Mouse (Mus musculus): ENCODE data around the gene Adcy1.

Gene Adcy1

GRCm38 (mm10) chr11:7069762-7070161 is 6.5 kb downstream of the Adcy1 start:
- DNase-seq (ENCODE audit: low spot score in 2 of 2): no peak

DNA sequence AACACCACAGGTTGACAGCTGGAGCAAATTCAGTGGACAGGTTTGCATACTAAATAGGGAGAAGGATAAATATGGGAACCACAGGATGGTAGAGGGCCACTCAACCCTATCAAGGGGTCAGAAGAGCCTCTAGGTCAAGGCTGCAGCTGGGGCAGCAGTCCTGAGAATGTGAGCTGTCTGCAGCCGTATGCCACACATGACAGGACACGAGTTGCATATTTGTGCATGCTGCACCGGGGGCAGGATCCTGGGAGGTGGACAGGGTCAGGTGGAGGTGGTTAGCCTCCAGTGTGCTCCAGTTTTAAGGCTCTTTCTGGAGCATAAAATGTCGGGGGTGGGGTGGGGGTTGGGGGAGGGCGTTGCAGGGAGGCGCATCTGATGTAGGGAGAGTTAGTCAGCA is 8.3 kb downstream of the Adcy1 start:
- DNase-seq (ENCODE audit: low spot score in 2 of 2): no peak

DNA sequence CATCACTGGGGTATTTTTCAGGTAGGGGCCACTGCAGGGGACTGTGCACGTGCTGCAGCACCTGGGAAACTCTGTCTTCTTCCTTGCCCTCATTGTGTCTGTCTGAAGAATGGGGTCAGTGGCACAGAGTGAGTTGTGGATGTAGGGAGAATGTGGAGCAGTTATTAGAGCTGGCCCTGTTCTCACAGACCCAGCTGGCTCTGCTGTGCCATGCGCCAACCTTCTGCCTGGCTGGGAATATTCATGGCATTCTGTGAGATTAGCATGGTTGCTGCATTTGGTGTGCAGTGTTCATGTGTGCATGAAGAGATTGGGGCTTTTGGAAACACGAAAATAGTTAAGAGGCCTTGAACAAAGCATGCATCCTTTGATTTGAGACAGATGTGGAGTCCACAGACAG is 10.3 kb downstream of the Adcy1 start:
- DNase-seq (ENCODE audit: low spot score in 2 of 2): no peak

DNA sequence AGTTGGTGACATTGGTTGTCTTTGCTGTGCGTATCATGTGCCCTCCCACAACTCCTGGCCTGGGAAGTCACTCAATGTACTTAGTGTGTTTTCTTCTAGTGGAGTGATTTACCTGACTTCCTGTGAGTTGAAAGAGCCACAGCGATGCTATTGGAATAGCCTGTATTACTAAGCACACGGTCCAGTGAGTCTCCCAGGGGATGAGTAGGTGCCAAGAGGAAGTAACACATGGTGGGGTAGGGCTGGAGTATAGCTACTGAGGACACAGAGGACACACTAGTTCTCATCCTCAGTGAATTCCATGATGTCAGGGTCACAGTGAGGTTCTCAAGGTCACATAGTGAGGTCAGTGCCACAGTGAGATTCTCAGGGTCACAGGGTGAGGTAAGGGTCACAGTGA is 13.2 kb downstream of the Adcy1 start:
- no peak for DNase-seq (ENCODE audit: low spot score in 2 of 2)

- no peak for DNase-seq (ENCODE audit: low spot score in 2 of 2)
These were observed 18.6 kb downstream of the Adcy1 start for GRCm38 (mm10) chr11:7081893-7082292.

GRCm38 (mm10) chr11:7083911-7084310 is 20.6 kb downstream of the Adcy1 start:
- DNase-seq (ENCODE audit: low spot score in 2 of 2): no peak

DNA sequence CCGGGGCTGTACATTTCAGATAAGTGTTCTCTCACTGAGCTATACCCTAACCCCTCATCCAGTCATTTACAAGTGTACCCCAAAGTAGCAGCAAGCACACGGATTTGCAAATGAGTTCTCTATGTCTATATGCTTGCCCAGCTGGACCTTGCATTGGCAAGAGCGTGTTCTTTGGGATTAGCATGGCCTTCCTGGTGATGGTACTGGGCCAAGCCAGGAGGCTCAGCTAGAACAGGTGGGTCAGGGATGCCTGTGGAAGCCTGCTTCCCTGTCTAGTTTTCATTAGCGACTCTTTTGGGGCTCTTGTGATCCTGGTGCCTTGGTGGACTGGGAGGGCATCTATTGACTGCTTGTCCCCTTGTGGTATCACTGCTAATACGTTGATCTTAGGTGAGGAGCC is 21.9 kb downstream of the Adcy1 start:
- DNase-seq (ENCODE audit: low spot score in 2 of 2): no peak

- DNase-seq (ENCODE audit: low spot score in 2 of 2): no peak
These were observed 27.8 kb downstream of the Adcy1 start for GRCm38 (mm10) chr11:7091120-7091519.

GRCm38 (mm10) chr11:7094844-7095243 is 31.6 kb downstream of the Adcy1 start:
- DNase-seq (ENCODE audit: low spot score in 2 of 2): no peak

DNA sequence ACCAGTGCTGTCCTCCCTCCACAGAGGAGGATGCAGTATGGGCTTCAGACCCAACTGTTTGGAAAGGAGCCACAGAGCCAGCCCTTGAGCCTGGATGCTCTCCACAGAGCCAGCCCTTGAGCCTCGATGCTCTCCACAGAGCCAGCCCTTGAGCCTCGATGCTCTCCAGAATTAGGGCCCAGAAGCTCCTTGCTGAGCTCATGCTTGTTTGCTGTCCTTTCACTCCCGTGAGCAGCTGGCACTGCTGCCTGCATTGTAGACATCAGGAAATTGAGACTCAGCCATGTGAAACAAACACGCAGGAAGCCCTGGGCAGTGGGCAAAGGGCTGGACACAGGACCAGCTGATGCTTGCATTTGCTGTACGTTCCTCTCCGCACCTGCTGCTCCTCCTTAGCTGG is 38.4 kb downstream of the Adcy1 start:
- DNase-seq (ENCODE audit: low spot score in 2 of 2): no peak

DNA sequence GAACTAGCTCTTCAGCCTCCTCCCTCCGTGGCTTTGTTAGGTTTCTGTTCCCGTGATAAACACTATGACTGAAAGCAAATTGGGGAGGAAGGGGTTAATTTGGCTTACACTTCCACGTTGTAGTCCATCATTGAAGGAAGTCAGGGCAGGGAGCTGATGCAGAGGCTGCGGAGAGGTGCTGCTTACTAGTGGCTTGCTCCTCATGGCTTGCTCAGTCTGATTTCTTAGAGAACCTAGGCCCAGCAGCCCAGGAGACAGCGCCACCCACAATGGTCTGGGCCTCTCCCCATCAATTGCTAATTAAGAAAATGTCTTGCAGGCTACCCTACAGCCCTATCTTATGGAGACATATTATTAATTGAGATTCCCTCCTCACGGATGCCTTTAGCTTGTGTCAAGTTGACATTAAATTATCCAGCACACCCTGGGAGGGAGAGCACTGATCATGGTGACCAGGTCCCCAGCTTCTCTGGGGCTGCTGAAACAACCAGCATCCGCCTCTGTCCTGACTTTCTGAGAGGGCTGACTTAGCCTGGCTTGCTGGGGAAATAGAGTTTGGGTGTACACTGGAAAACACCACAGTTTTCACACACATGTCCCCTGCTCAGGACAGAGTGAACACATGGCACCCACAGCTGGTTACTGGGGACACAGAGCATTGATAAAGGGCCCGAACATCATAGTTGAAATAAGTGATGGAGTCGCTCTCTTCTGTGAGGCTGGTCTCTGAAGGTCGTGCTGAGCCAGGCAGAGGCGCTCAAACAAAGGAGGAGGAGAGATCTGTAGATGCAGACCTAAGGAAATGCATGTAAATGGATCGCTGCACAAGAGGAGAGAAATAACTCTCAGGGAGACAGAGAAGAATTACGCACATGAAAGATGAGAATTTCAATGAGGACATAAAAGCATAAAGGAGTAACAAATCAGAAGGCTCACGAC is 39.2 kb downstream of the Adcy1 start:
- DNase-seq (ENCODE audit: low spot score in 2 of 2): no peak

DNA sequence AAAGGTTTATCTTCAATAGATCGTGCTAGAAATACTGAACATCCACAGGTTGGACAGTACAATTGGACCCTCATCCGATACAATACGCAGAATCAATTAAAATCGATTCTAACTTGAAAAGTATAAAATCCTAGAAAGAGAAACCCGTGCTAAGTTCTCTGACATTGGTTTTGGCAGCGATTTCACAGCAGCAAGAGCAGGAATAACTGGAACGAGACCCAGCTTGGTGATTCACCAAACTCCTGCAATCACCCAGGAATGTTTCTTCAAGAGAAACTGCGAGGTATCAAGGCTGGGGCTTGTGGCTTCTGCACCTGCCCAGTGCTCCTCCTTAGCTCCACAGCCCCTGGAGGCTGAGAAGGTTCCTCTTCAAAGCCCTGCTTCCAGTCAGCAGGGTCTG is 42.0 kb downstream of the Adcy1 start:
- no peak for DNase-seq (ENCODE audit: low spot score in 2 of 2)

DNA sequence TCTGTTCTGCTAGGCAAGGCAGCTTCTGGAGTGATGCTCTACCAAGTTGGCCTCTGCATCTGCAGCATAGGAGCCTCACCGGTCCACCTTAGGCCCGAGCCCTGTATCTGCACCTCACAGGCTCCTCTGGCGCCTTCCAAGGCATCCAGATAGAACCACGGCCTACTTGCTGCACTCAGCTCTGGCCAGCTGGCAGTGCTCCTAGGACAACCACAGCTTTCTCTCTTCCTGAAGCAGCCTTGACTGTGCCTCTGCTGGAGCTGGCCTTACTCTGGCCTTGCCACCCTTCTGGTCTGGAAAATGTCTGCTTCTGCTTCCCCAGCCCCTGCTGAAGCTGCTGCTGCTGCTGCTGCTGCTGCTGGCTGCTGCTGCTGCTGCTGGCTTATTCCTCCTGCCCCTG is 45.8 kb downstream of the Adcy1 start:
- DNase-seq (ENCODE audit: low spot score in 2 of 2): no peak

- no peak for DNase-seq (ENCODE audit: low spot score in 2 of 2)
These were observed 49.8 kb downstream of the Adcy1 start for GRCm38 (mm10) chr11:7113046-7113445.

- no peak for DNase-seq (ENCODE audit: low spot score in 2 of 2)
These were observed 50.4 kb downstream of the Adcy1 start for GRCm38 (mm10) chr11:7113687-7114086.

- DNase-seq (ENCODE audit: low spot score in 2 of 2): no peak
These were observed 51.0 kb downstream of the Adcy1 start for GRCm38 (mm10) chr11:7114312-7114711.

DNA sequence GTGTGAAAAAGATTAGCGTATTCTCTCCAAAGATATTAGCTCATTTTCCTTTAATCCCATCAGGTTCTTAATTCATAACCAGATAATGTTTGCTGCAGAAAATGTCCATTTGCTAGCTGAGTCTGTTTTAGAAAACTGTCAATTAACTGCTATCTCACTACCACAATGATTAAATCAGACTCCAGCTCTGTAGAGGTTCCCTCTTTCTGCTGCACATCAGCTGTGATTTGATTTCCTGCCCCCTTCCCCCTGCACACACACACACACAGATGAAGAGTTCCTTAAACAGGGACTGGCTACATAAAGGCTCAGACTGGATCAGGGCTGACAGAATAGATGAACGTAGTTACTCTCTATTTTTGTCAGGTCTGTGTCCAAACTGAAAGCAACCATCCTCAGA is 53.4 kb downstream of the Adcy1 start:
- DNase-seq (ENCODE audit: low spot score in 2 of 2): no peak

DNA sequence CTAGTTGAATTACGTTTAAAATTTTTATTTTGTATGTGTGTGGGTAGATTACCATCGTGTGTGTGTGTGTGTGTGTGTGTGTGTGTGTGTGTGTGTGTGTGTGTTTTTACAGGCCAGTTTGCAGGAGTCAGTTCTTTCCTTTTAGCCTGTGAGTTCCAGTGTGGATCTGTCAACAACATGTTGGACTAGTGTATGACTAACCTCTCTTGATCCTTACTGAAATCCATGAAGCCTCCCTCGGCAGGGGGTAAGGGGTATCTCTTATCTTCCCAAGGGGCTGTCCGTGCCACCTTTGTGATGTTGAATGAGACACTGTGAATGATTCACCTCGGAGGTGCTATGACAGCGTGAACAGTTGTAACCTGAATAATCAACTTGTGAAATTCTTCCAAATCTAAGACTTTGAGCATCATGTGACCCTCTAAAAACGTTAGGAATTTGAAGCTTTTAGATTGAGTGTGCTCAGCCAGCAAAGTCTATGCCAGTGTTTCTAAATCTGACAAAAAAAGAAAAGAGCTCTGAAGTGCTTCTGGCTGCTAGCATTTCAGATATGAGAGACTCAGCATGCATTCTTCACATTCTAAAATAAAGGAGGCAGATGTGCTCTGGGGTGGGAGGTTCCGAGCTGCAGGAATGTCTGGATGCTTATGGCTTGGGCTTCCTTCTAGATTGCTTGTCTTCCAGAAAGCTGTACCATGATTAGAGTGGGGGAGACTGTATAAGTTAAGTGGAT is 66.2 kb downstream of the Adcy1 start:
- no peak for DNase-seq (ENCODE audit: low spot score in 2 of 2)

DNA sequence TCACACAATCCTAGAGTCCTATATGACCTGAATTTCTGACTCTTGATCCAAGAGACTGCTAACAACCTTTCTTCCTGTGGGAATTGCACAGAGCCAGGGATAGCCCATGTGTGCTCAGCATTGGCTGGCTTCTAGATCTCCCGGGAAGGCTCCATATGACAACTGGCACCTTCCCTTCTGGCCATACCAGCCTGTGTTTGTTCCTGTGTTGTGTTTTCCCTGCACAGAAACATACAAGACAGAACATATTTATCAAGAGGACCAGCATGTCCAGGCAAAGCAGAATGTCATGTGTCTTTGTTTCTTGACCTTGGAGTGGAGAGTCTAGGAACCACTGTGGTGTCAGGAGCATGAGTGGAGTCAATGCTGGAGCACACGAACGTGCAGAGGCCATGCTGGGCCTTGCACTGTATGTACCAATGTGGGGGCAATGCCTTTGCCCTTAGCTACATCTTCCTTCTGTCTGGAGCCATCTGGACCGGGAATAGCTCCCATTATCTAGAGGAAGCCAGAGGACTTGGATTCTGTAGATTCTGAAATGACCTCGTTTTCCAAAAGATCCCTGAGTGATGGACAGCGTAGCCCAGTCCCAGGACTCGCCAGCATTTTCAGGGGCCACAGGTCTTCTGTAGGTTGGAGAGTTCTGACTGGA is 69.6 kb downstream of the Adcy1 start:
- DNase-seq (ENCODE audit: low spot score in 2 of 2): no peak

GRCm38 (mm10) chr11:7133736-7134135 is 70.4 kb downstream of the Adcy1 start:
- DNase-seq (ENCODE audit: low spot score in 2 of 2): no peak

- peak; percentile 65 to 69 for DNase-seq (ENCODE audit: low spot score in 2 of 2)
These were observed 71.0 kb downstream of the Adcy1 start for GRCm38 (mm10) chr11:7134319-7134718.

DNA sequence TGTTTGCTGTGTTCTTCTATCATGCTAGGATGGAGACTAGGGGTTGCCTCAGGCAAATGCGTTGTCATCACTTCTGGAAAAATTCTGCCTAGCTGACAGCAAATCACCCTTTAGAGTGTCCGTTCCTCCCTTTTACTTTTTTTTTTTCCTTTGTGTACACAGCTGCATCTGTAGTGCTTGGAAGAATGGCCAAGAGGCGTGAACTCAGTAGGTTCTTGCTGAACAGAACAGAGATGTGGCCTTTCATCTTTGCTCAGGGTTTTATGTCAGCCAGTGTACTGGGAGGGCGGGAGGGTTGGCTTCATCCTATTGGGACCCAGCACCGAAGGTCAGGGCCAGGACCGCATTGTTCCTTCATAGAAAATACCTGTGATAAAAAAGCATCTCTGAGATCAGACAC is 72.0 kb downstream of the Adcy1 start:
- no peak for DNase-seq (ENCODE audit: low spot score in 2 of 2)

DNA sequence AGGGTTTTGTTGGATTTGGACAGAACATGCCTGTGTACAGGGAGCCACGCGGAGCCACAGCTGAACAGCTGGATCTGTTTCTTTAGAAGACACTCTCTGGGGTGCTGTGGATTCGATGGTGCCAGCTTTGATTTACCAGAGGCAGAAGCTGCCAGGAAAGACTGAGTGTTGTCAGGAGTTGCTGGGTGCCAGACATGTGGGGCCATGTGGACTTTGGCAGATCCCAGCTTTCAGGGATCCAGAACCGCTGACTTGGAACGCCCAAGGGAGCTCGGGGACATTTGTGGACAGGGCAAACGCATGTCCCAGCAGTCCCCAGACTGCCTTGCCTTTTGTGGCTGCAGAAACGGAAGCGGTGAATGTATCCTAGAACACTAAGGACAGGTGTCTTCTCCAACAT is 72.5 kb downstream of the Adcy1 start:
- DNase-seq (ENCODE audit: low spot score in 2 of 2): no peak
